Mouse (Mus musculus) lung, embryonic 14.5 days (tissue): Measurements from ENCODE around the gene Tbx6. TPM values are rescaled to one million over a fixed set of nuclear protein-coding genes. Genes with fewer than 3 reads are reported as not detected.

Experiments
- ATAC-seq: fragments of 200-750 bp; cut with Nextera tagmentation; 2 replicates; pipeline ENCODE4 v1.8.0; 2017; ENCODE audit warnings: mild to moderate bottlenecking, moderate TSS enrichment, moderate library complexity; ENCODE audit not compliant: insufficient read depth
- DNase-seq: peaks from one replicate; pipeline ENCODE4 v3.0.0-alpha.2; 2015
- H3K27ac ChIP-seq: fragments of 300-500 bp; sonication (generic); 2 replicates; pipeline ENCODE4 v1.5.1; 2014; ENCODE audit warnings: low read depth, mild to moderate bottlenecking, moderate library complexity
- H3K27me3 ChIP-seq: fragments of 300-500 bp; sonication (generic); 2 replicates; pipeline ENCODE4 v1.6.1; 2014; ENCODE audit warnings: low read length, control low read depth; ENCODE audit not compliant: insufficient read depth
- H3K36me3 ChIP-seq: fragments of 300-500 bp; sonication (generic); 2 replicates; pipeline ENCODE4 v1.6.1; 2014; ENCODE audit warnings: control low read depth; ENCODE audit not compliant: insufficient read depth
- H3K4me1 ChIP-seq: fragments of 300-500 bp; sonication (generic); 2 replicates; pipeline ENCODE4 v1.6.1; 2014; ENCODE audit warnings: antibody characterized with exemption, control low read depth; ENCODE audit not compliant: insufficient read depth
- H3K4me2 ChIP-seq: fragments of 300-500 bp; sonication (generic); 2 replicates; pipeline ENCODE4 v1.6.1; 2014; ENCODE audit warnings: mild to moderate bottlenecking
- H3K4me3 ChIP-seq: fragments of 300-500 bp; sonication (generic); 2 replicates; pipeline ENCODE4 v1.5.1; 2014; ENCODE audit warnings: low read depth, low read length
- H3K9ac ChIP-seq: fragments of 300-500 bp; sonication (generic); 2 replicates; pipeline ENCODE4 v1.6.1; 2014
- H3K9me3 ChIP-seq: fragments of 300-500 bp; sonication (generic); 2 replicates; pipeline ENCODE4 v1.6.1; 2016; ENCODE audit warnings: low read depth, low read length, control low read depth
- CTCF ChIP-seq: IDR thresholded peaks from 2 replicates; pipeline ENCODE4 v1.5.1; 2016; ENCODE audit warnings: antibody characterized with exemption, low read depth
- WGBS: fragments of 180-500 bp; shearing (Covaris S2); extraction: QIAGEN DNeasy Blood & Tissue Kit; methylation state at CpG from one replicate; pipeline ENCODE4 v1.1.7; 2014; 5-methylcytosine and 5-hydroxymethylcytosine counted together
- polyA plus RNA-seq: library from polyadenylated mRNA; unstranded; fragments of >200 nt; fragmentation: Nextera tagmentation; extraction: Ambion mirVana; gene quantifications from 2 replicates; pipeline ENCODE4 v1.2.1, GENCODE M21; 2014

The Tbx6 gene
- polyA plus RNA-seq, 1 experiment from 2014 or later = not detected

DNA sequence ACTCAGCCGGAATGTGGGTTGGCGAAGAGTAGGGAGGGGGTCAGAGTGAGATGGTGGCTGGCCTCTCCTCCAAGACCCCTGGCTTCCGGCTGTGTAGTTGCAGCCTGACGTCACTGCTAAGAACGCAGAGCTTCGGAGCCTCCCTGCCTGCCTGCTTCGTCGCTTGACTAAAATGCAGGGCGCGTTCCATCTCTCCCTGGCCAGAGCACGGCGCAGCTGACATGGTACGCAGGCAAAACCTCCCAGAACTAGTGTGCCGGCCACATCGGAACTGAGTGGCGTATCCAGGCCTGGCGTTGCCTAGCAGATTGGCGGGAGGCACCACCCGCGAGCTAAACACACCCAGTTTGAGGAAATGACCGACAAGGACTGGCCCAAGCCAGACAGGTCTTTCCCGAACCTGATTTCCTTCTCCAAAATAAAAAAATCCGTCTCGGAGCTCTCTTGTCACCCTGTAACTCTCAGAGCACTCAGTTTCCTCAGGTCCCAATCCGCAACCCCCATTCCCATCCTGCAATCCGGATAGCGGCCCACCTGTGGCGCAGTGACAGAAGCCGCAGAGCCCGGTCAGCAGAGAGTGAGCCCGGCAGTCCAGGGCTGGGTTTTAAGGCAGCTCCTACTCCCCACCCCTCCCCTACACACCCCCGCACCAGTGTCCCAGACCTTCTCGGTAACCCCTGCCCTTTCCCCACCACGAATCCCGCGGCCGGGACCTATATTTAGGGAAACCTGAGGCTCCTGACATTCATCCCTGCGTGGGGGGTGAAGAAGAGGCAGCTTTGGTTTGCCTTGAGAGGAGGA lies 18.4 kb downstream of the Tbx6 start:
- Histone ChIP-seq H3K4me2 (peak overlapping the region; percentile 95), H3K36me3 (peaks cover 44% of the 10 kb centered on the region), H3K4me1 (peaks cover 5% of the 10 kb centered on the region), H3K27me3 (no peaks in the 10 kb centered on the region), H3K27ac (peak overlapping the region; percentile 98), H3K9me3 (no peaks in the 10 kb centered on the region), H3K4me3 (peak overlapping the region; percentile 89), H3K9ac (peak overlapping the region; percentile 64)
- peak; percentile 60 for TF ChIP-seq CTCF
- WGBS = under 1% methylated on average over 38 of the region's 38 CpGs
- ATAC-seq (peak; percentile 92), DNase-seq (no peak)

DNA sequence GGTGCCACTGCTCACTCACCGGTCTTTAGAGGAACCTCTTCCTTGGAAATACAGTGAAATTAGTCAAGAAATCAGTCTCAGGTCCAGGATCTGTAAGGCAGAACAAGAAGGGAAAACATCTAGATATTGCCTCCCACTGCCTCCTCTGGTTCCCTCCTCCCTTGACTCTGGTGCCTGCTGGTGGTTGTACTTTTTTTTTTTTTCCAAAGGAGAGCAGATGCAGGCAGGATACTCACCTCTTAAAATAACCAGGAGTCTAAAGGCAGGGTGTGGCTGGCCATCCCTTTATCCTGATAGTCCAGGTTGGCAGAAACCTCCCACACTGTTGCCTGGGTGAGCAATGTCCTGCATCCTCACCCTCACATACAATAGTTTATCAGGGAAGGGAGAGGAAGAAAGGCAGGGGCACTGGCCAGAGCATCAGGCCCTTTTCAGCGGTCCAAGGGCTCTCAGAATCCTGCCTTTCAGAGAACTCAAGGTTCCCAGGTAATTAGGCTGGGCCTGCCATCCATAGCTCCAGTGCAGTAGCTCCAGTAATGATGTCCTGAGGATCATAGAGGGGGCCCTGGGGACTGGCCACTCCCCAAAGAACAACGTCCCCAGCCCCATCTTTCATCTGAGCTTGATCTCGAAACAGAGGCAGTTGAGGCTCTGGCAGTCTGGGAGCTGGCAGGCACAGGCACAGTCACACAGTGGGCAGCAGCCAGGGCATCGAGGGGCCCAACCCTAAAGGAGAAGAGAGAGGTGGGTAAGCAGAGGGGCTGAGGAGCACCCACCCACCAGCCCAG lies 19.2 kb downstream of the Tbx6 start:
- peak overlapping the region; percentile 98 for H3K27ac ChIP-seq
- ATAC-seq (no peak), DNase-seq (no peak)
- no peaks in the 10 kb centered on the region for H3K9me3 ChIP-seq
- peaks cover 5% of the 10 kb centered on the region for H3K4me1 ChIP-seq
- no peak for TF ChIP-seq CTCF
- peaks cover 36% of the 10 kb centered on the region for H3K36me3 ChIP-seq
- H3K4me3 ChIP-seq = peak overlapping the region; percentile 89
- 47% methylated on average over 5 of the region's 5 CpGs for WGBS
- peak overlapping the region; percentile 64 for H3K9ac ChIP-seq
- no peaks in the 10 kb centered on the region for H3K27me3 ChIP-seq
- H3K4me2 ChIP-seq = peak overlapping the region; percentile 95

DNA sequence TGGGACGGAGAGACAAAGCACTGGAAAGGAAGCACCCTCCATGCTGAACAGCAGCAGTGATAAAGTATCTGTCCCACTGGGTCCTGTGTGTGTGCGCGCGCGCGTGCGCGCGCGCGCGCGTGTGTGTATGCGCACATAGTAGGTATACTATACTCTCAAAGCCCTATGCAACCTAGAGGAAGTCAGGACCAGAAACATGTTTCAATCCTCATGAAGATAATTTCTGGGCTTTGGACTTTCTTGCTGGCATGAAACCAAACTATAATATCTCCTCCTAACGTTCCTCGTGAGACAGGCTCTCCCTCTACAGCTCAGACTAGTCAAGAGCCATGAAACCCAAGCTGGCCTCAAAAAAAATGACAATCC lies 19.8 kb downstream of the Tbx6 start:
- Histone ChIP-seq H3K4me2 (no peak overlapping the region), H3K9ac (no peak overlapping the region), H3K4me3 (no peak overlapping the region), H3K4me1 (peaks cover 5% of the 10 kb centered on the region), H3K27ac (no peak overlapping the region), H3K36me3 (peaks cover 30% of the 10 kb centered on the region), H3K9me3 (no peaks in the 10 kb centered on the region), H3K27me3 (no peaks in the 10 kb centered on the region)
- TF ChIP-seq CTCF = no peak
- WGBS = 91% methylated on average over 16 of the region's 16 CpGs
- DNase-seq (no peak), ATAC-seq (no peak)

DNA sequence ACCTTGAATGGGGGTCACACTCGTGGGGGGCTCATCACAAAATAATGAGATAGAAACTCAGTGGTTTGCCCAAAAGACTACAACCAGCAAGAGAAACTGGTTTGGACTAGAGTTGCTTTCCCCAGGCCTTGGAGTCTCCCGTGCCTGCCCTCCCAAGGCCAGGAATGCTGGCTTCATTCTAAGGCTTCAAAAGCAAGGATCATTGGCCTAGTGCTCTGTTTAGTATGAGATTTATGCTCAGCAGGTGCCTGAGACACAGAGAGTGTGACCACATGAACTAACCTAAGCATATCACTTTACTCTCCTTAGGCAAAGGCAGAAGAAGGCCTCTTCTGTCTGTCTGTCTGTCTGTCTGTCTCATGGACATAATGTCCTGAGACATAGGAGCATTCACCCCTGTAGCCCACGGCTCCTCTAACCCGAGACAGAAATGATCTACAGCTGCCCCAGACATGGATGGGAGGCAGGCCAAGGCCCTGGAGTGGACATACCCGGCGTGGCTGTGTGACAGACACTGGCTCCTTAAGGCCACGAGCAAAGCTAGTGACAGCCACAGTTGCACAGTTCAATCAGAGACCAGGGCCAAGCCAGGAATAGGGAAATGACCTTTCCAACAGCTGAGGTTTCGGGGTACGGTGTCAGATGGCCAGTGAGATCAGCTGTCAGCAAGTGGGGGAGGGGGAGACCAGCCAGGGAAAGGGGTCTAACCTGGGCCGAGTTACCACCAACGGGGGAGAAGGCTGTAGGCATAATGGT lies 21.0 kb downstream of the Tbx6 start:
- H3K27ac ChIP-seq = no peak overlapping the region
- ATAC-seq = no peak

DNA sequence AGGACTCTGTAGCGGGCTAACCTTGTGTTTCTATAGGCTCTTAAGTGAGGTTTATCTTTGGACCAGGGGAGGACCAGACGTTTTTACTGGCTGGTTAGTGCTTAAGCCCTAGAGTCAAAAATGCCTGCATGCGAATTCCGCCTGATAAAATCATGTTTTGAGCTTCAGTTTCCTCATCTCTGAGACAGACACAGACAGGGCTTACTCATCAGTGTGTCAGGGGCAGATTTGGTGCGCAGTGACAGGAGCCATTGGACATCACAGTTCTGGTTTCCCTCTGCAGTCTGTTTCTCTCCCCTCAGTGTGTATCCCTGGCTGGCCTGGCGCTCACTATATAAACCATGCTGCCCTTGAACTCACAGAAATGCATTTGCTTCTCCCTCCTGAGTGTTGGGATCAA lies 21.9 kb downstream of the Tbx6 start:
- no peak overlapping the region for H3K27ac ChIP-seq
- H3K27me3 ChIP-seq = no peaks in the 10 kb centered on the region
- no peak overlapping the region for H3K4me2 ChIP-seq
- TF ChIP-seq CTCF = no peak
- 82% methylated on average over 6 of the region's 6 CpGs for WGBS
- H3K9me3 ChIP-seq = no peaks in the 10 kb centered on the region
- peaks cover 16% of the 10 kb centered on the region; the same call in 1 of the 2 replicates for H3K36me3 ChIP-seq
- no peak overlapping the region for H3K9ac ChIP-seq
- DNase-seq (no peak), ATAC-seq (no peak)
- H3K4me3 ChIP-seq = no peak overlapping the region
- peaks cover 12% of the 10 kb centered on the region for H3K4me1 ChIP-seq

More for the DNA sequence above, 21.0 kb downstream of the Tbx6 start:
- Histone ChIP-seq H3K9ac (no peak overlapping the region), H3K27me3 (no peaks in the 10 kb centered on the region), H3K4me2 (no peak overlapping the region), H3K36me3 (peaks cover 24% of the 10 kb centered on the region; the same call in 1 of the 2 replicates), H3K4me1 (peaks cover 7% of the 10 kb centered on the region), H3K4me3 (no peak overlapping the region), H3K9me3 (no peaks in the 10 kb centered on the region)
- DNase-seq = no peak
- no peak for TF ChIP-seq CTCF
- 79% methylated on average over 11 of the region's 11 CpGs for WGBS

DNA sequence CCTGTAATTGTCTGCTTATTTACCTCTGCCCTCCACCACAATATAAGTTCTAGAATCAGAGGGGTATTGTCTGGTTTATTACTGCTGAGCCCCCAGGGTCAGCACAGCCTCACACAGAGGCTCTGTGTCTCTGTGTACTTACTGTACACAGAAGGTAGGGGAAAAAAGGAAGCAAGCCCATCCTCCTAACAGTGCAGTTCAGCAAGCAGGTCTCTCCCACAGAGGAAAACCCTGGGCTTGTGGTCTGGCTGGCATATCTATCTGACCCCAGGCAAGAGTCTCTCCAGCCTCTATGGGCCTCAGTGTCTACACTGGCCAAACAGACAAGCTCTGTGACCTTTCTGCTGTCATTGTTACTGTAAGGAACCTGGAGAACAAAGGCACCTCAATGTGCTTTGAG lies 22.5 kb downstream of the Tbx6 start:
- Histone ChIP-seq H3K27me3 (no peaks in the 10 kb centered on the region), H3K9ac (no peak overlapping the region), H3K36me3 (peaks cover 16% of the 10 kb centered on the region; the same call in 1 of the 2 replicates), H3K27ac (no peak overlapping the region), H3K4me1 (peaks cover 13% of the 10 kb centered on the region), H3K4me3 (no peak overlapping the region), H3K4me2 (no peak overlapping the region), H3K9me3 (no peaks in the 10 kb centered on the region)
- ATAC-seq = no peak
- DNase-seq = no peak
- no peak for TF ChIP-seq CTCF
